Mouse (Mus musculus): ENCODE data around the gene Agrp.
"Not testable (repeated sequence)": the region's sequence is repeated elsewhere in the genome, so short reads cannot be mapped to it uniquely, and the experiment has no call there.

The Agrp gene

GRCm38 (mm10) chr8:105622421-105622920 is 14.7 kb downstream of the Agrp start:
- peak; percentile 95 to 99 for DNase-seq (ENCODE audit: low spot score in 2 of 2)

DNA sequence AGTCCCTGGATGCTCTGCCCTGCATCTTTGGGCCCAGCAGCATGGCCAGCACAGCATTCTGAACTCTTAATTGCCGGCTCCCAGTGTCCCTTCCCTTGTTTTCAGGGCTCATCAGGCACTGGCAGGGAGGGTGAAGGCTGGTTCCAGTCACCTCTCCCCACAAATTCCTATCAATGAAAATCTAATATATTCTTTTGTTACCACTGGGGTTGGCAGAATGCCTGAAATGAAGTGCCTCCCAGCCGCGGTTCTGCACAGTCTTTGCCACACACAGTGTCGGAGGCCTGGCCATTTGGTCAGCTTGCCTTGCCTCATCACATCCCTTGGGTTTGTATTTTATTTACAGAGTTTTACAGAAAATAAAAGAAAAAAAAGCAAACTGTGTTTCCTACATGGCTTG is 15.4 kb downstream of the Agrp start:
- DNase-seq (ENCODE audit: low spot score in 2 of 2), result no peak

GRCm38 (mm10) chr8:105620946-105621720 is 16.1 kb downstream of the Agrp start:
- DNase-seq (ENCODE audit: low spot score in 2 of 2), result peak in 1 of 2 experiments; percentile 62

DNA sequence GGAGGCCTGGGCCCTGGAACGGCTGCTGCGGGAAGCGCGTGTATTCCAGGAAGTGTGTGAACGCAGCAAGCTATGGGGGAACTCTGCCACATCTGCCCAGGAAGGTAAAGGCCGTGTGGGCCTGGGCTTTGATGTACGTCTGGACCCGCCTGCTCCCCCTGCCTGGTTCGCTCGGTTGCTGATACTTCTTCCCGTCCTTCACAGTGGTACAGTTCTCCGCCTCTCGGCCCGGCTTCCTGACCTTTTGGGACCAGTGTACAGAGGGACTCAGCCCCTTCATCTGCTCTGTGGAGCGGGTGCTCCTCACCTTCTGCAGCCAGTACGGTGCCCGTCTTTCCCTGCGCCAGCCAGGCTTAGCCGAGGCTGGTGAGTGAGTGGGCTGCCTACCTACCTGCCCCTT is 17.0 kb downstream of the Agrp start:
- DNase-seq (ENCODE audit: low spot score in 2 of 2), result peak in 1 of 2 experiments; percentile 62

- peak in 1 of 2 experiments; percentile 63 for DNase-seq (ENCODE audit: low spot score in 2 of 2)
Measured at GRCm38 (mm10) chr8:105618892-105619591, 18.2 kb downstream of the Agrp start.

DNA sequence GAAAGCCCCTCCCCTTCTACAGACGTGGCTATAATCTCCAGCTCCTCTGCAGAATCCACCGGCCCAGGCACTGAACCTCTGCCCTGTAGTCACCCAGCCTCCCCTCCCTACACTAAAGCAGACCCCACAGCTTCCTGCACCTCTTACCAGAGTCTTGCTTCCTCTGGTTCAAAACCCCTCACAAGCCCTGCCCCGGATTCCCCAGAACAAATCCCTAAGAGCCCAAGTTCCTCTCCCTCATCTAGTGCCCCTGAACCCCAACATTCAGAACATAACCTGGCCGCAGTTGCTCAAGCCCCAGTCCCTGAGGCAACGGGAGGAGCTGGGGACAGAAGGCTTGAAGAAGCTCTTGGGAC is 18.9 kb downstream of the Agrp start:
- DNase-seq (ENCODE audit: low spot score in 2 of 2), result peak in 1 of 2 experiments; percentile 58

GRCm38 (mm10) chr8:105617451-105618278 is 19.5 kb downstream of the Agrp start:
- DNase-seq (ENCODE audit: low spot score in 2 of 2), result peak in 1 of 2 experiments; percentile 62

DNA sequence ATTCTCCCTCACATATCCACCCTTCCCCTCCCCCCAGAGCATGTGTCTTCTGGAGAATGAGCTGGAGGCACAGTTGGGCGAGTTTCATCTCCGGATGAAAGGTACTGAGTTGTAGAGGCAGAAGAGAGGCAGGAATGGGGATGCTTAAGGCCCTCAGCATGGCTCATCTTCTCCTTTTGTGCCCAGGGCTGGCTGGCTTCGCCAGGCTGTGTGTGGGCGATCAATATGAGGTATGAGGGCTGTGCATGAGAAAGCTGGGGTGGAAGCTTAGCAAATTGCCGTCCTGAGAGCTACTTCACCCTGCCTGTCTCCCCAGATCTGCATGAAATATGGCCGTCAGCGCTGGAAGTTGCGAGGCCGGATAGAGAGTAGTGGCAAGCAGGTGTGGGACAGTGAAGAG is 21.3 kb downstream of the Agrp start:
- peak in 1 of 2 experiments; percentile 58 for DNase-seq (ENCODE audit: low spot score in 2 of 2)

DNA sequence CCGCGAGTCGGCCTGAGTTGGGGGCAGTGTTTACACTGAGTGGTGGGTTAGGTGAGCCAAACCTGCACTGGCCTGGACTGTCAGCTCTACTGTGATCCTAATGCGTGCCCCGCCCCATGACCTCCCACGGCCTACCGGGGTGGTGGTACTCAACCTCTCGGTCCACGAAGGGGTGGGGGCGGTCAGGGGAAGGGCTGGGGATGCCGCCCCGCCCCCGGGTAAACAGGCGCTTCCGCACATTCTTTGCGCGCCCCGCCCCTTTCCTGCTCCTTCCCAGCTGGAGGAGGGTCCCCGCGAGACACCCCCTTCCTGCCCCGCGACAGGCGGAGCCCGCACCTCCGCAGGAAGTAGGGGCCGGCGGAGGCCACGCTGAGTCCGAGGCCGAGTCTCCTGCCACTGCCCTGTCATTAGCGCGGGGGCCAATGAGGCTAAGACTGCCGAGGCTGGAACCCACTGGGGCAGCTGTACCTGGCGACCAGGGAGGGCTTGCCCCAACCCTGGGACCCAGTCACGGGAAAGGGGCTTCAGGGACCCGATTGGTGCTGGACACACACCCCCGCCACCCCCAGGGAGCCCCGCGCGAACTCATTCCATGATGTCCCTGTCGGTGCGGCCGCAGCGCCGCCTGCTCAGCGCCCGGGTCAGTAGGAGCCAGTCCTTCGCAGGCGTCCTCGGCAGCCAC is 23.2 kb downstream of the Agrp start:
- peak; percentile 53 to 77 for DNase-seq (ENCODE audit: low spot score in 2 of 2)

DNA sequence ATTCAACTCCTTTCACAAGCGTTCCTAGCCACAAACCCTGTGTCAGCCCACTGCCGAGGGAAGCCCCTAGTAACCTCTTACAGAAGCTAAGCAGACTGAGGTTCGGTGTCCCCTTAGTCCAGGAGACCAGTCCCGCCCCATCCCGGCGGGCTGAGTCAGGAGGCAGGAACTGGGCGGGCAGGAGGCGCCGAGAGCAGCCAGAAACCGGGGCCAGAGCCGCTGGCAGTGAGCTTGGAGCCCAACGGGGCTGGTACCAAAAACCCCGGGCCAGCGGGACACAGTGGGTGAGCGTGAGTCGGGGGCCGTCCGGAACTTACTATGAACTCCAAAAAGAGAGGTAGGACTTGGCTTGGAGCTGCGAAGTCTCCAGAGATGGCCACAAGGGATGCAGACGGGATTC is 24.2 kb downstream of the Agrp start:
- DNase-seq (ENCODE audit: low spot score in 2 of 2), result peak in 1 of 2 experiments; percentile 74

DNA sequence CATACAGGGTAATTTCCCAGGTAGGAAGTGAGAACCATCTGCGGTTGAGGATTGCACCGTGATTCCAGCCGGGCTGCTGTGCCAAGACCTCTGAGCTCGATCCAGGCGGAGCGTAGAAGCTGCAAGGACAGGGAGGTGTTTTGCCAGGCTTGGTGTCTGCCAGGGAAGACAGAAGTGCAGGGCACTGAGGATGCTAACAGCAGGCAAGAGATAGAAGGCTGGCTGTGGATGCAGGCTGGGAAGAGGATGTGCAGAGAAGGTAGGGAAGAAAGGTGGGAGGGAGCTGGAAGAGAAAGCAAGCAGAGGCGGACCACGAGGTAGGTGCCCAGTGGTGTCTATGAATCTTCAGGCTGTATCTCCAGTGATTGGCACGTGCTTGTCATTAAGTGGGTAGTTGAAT is 25.4 kb downstream of the Agrp start:
- no peak for DNase-seq (ENCODE audit: low spot score in 2 of 2)

GRCm38 (mm10) chr8:105609771-105610170 is 27.4 kb downstream of the Agrp start:
- no peak for DNase-seq (ENCODE audit: low spot score in 2 of 2)

- no peak for DNase-seq (ENCODE audit: low spot score in 2 of 2)
Measured at GRCm38 (mm10) chr8:105609355-105609754, 27.8 kb downstream of the Agrp start.

GRCm38 (mm10) chr8:105607684-105608083 is 29.5 kb downstream of the Agrp start:
- peak; percentile 72 to 83 for DNase-seq (ENCODE audit: low spot score in 2 of 2)

DNA sequence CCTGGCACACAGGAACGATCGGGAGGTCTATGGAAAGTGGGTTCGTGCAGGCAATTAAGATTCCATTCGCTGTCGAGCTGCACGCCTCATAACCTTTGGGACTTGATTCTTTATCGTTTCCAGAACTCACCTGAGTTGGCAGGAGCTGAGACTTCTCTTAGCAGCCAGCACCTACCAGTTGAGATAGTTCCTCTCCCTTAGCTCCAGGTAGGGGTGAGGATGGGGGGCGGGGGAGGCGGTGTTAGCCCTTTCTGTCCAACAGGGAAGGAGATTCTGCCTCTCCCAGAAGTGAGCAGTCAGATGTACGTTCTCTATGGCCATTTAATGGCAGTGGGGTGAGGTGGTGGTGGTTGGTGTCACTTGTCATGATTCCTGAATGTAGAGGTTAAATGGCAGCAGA is 30.1 kb downstream of the Agrp start:
- DNase-seq (ENCODE audit: low spot score in 2 of 2), result peak in 1 of 2 experiments; percentile 65

GRCm38 (mm10) chr8:105606189-105607023 is 30.8 kb downstream of the Agrp start:
- DNase-seq (ENCODE audit: low spot score in 2 of 2), result peak; percentile 59 to 81

- peak; percentile 59 to 86 for DNase-seq (ENCODE audit: low spot score in 2 of 2)
Measured at GRCm38 (mm10) chr8:105605491-105606188, 31.6 kb downstream of the Agrp start.

DNA sequence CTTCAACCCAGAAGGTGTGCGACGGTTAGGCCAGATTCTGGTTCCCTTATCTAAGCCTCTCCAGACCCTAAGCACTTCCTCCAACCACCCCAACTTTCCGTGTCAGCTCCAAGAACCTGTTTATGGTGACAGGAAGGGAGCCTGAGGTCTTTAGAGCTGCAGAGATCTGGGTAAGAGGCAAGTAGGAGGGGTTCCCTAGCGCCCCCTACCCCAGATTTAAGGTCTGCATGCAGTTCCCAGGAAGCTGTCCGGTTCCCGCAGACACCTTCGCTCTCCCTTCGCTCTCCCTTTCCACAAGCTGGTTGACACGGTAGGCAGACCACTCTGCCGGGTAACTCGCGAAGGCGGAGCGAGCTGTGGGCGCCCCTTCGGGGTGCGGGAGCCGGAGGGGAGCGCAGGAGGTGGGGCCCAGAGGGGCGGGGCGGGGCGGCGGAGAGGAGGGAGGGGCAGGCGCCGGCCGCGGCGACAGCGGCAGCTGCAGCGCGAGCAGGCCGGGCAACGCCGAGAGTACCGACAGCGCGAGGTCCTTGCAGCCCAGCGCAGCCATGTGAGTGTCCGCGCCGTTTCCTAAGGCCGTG is 32.3 kb downstream of the Agrp start, which contains the start of gene Ripor1:
TSS of gene Ripor1 (plus strand) at position 452 of the 578 bp plus-strand sequence.
- peak; percentile 78 to 92 for DNase-seq (ENCODE audit: low spot score in 2 of 2)

DNA sequence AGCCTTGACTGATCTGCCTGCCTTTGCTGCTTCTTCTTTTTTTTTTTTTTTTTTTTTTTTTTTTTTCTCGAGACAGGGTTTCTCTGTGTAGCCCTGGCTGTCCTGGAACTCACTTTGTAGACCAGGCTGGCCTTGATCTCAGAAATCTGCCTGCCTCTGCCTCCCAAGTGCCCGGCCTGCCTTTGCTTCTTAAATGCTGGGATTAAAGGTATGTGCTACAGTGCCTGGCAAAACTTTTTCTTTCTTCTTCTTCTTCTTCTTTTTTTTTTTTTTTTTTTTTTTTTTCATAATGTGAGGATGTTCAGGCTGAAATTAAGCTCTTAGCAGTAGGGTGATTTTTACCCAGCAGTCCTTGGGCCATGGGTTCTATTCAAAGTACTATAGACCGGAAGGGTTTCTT is 34.7 kb downstream of the Agrp start:
- DNase-seq (ENCODE audit: low spot score in 2 of 2), result not testable (repeated sequence)

All from spleen, postnatal 4 days (tissue).